Mouse (Mus musculus): ENCODE measurements at regions not wholly inside any gene's neighbourhood (a gene's known extent, or its start where the extent isn't known, plus 50 kb on each side); places are given as distances from the start of the nearest gene placed in this dataset.

GRCm38 (mm10) chr5:46002011-46002410 lies 144.6 kb upstream of the Lcorl start:
- TF ChIP-seq EP300 (optimal IDR thresholded peaks at IDR 0.05) (no peak), CTCF (IDR thresholded peaks at IDR 0.05; ENCODE audit: low read depth) (no peak)
